Mouse (Mus musculus) gastrocnemius, postnatal 25 days (tissue): Measurements from ENCODE around the gene Gm17657. TPM values are rescaled to one million over a fixed set of nuclear protein-coding genes. Genes with fewer than 3 reads are reported as not detected.
"Not testable (repeated sequence)": the region's sequence is repeated elsewhere in the genome, so short reads cannot be mapped to it uniquely, and the experiment has no call there.

ENCODE experiments used
- DNase-seq: peaks from one replicate; pipeline ENCODE4 v3.0.0; 2022
- total RNA-seq, 2 experiments: library from RNA; stranded (reverse); gene quantifications; 1 replicate in 1 of 2; 2 replicates in 1 of 2; pipeline ENCODE4 v1.2.3; 2021

The Gm17657 gene
- total RNA-seq, 2 experiments from 2014 or later = not detected

DNA sequence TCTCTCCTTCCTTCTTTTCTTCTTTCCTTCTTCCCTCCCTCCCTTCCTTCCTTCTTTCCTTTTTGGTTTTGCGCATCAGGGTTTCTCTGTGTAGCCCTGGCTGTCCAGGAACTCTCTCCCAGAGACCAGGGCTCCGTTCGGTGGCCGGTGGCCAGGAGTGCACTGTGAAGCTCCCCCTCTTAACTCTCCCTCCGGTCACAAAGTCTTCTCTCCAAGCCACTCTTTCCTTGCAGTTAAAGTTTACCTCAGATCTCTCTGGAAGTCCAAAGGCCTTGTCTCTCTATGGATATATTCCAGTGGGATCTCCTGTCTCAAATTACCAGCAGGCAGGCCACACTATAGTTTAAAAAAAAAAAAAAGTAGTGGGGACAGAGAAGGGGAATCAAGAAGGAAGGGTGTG lies 4.2 kb downstream of the Gm17657 start:
- DNase-seq = no peak

DNA sequence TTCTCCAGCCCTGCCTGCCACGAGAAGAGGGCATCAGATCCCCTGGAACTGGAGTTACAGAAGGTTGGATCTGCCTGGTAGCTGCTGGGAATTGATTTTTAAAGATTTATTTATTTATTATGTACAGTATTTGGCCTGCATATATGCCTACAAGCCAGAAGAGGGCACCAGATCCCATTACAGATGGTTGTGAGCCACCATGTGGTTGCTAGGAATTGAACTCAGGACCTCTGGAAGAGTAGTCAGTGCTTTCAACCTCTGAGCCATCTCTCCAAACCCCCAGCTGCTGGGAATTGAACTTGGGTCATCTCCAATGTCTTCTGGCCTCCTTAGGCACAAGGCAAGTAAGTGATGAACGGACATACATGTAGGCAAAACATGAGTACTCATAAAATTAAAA lies 5.4 kb downstream of the Gm17657 start:
- DNase-seq = no peak

DNA sequence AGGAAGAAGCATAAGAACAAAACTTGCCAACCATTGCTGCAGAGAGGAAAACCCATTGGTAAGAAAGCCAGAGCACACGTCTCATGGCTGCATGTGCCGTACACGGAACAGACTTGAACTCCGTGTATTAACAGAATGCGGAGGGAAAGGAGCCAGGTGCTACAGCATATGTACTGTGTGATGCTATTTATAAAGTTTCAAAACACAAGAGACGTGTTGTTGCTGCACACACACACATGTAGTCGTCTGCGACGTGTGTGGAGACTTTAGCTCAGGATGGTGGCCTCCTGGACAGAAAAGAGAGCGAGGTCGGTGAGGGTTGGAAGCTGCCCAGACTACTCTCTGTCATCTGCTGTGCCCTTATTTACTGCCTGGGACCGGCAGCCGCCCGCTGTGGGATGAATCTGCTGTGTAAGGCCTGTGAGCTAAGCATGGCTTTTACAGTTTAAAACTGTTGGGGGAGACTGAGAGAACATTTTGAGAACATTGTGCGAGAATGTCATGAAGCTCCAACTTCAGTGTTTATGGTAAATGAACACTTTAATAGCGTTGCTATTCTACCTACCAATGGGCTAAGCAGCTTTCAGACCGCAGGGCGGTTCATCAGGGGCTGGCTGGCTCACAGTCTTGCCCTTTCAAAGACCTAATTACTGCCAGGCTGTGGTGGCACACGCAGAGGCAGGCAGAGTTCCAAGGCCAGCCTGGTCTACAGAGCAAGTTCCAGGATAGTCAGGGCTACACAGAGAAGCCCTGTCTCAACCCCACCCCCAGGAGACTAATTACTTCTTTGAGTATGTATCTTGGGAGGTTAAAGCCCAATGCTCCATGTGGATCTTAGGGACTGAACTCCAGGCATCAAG lies 6.4 kb downstream of the Gm17657 start:
- DNase-seq = no peak

DNA sequence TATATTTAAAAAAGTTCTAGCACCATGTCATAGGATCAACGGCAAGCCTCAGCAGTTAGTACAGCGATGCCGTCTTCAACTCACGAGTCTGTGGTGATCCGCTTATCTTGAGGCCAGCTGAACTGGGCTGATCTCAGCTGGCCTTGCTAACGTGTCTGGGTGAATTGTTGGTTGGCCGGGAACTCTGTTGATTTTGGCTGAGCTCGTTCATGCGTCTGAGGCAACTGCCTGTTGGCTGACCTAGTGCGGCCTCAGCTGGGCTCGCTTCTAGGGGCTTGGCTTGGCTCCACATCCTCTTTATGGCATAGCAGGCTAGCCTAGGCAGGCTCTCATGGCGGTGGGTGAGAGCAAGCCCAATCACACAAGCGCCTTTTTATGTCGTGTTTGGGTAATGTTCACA lies 8.0 kb downstream of the Gm17657 start:
- peak; percentile 83 for DNase-seq

DNA sequence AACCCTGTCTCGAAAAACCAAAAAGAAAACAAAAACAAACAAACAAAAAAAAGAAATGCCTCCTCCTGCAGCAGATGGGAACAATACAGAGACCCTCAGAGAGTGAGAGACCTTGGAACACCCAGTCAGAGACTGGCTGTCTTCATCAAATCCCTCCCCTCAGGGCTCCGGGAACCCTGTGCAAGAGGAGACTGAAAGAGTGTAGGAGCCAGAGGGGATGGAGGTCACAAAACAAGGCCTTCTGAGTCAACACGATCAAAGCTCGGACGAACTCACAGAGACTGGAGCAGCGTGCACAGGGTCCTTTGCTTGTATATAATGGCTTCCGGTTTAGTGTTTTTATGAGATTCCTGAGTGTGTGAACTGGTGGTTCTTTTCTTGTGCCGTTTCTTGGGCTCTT lies 9.0 kb downstream of the Gm17657 start:
- no peak for DNase-seq

DNA sequence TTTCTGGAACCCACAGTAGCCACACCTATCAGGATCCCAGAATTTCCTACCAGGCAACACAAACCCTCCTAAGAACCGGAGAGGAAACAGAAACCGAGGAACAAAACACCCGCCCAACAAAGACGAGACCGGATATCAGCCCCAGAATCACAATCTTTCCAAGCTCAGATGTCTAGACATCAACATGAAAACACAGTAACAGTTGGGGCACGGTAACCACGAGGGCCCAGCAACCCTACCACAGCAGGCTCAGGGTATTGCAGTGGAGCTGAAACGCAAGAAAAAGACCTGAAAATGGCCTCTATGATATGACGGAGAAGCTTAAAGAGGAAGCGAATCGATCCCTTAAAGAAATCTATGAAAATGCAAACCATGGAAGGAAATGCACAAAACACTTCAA lies 15.6 kb downstream of the Gm17657 start:
- no peak for DNase-seq

DNA sequence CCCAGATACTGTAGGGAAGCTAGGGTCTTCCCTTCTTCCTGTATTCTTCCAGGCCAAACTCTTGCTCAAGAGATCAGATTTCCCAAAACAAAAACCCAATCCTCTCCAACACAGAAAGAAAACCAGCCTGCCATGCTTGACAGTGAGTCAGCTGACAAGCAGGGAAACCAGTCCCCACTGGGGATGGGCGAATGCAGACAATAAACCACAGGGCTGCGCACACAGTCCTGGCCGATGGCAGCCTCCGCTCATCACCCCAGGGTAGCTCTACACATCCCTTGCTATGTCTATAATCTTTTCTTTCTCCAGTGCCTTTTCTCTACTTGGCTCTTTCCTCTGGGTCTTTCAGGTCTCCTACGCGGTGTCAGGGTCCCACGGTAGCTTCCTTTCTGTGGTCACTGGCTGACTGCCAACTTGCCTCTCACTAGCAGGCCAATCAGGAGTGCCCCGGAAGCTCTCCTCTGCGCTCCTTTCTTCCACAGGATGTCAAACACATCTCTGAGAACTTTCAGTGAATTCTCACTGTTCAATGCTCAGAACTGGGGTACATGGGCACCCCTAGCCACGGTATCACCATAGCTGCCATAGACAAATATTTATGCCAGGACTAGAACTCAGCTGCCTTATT lies 17.6 kb downstream of the Gm17657 start:
- no peak for DNase-seq

DNA sequence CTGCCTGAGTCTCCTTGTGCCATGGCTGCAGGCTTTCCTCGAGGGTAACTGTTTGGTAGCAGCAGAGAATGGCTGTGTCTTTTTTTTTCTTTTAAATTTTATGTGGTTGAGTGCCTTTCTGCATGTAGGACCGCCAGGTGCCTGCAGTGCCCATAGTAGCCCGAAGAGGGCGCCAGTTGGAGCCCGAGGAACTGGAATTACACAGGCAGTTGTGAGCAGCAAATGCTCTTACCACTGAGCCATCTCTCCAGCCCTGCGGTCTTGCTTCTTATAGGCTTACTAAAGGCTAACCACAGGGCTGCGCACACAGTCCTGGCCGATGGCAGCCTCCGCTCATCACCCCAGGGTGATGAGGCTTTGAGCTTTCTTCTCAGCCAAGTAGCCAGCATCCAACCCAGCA lies 18.2 kb downstream of the Gm17657 start:
- DNase-seq = no peak

DNA sequence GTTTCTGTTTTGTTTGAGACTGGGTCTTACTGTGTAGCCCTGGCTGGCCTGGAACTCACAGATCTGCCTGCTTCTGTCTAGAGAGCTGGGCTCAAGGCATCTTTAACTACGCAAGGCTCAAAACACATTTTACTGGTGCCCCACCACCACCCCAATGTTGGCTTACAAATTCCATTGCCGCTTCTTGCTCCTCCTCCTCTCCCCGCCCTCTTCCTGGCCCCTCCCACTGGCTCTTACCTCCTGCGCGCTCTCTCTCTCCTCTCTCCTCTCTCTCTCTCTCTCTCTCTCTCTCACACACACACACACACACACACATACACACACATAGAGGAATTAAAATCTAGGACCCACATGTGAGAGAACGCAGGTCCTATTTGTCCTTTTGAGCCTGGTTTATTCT lies 18.9 kb downstream of the Gm17657 start:
- DNase-seq = no peak

DNA sequence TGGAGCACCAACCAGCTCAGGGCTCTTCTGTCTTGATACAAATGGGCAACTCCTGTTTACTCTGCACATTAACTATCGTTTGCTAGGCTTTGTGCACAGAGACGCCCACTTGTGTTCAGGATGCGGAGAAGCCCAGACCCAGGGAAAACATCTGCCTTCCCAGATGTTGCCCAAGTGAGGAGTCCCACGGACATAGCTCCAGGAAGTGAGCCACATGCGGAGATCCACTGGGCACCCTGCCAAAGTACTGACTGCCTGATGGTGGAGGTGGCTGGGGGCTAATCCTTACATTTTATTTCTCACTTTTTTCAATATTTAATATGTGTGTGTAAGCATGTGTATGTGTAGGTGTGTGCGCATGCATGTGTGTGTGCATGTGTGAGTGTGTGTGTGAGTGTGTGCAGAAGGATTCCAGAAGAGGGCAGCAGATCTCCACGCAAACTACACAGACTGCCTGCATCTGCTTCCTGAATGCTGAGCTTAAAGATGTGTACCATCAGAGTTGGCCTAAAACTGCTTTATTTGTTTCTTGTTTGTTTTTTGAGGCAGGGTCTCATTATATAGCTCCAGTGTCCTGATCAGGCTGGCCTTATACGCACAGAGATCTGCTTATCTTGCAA lies 20.8 kb downstream of the Gm17657 start:
- DNase-seq = no peak

DNA sequence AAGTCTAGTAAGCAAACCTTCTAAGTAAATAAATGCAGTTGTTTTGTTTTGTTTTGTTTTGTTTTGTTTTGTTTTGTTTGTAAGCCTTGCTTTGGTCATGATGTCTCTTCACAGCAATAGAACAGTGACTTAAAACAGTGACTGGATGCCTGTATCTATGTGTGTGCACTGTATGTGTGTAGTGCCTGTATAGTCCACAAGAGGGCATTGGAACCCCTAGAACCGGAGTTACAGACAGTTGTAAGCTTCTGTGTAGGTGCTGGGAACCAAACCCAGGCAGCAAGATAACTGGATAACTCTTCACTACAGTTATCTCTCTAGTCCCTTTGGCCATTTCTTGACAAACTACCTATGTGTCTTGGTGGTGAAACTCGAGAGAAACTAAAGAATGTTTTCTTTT lies 23.8 kb downstream of the Gm17657 start:
- no peak for DNase-seq

DNA sequence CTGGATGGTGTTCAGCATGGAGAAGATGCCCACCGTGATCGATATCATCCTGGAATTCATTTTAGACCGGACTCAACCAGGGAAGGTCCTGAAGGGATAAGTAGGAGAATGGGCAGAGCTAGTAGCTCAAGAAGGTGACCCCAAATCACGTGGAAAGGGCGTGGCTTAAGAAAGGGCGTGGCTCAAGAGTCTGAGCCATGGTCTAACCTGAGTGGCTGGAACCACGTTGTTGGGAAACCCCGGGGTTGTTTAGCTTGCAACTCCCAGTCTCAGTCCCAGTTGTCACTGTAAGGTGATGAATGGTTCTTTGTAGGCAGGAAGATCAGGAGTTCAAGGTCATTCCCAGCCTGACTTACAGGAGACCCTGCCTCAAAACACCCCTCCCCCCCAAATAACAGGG lies 29.7 kb downstream of the Gm17657 start:
- no peak for DNase-seq

DNA sequence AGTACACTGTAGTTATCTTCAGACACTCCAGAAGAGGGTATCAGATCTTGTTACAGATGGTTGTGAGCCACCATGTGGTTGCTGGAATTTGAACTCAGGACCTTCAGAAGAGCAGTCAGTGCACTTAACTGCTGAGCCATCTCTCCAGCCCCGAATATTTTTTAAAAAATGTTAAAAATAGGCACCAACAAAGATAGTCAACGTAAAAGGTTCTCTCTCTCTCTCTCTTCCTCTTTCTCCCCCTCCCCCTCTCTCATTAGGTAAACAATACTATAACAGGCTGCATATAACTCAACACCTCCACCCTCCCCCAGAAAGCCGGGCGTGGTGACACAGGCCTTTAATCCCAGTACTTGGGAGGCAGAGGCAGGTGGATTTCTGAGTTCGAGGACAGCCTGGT lies 30.8 kb downstream of the Gm17657 start:
- DNase-seq = not testable (repeated sequence)

DNA sequence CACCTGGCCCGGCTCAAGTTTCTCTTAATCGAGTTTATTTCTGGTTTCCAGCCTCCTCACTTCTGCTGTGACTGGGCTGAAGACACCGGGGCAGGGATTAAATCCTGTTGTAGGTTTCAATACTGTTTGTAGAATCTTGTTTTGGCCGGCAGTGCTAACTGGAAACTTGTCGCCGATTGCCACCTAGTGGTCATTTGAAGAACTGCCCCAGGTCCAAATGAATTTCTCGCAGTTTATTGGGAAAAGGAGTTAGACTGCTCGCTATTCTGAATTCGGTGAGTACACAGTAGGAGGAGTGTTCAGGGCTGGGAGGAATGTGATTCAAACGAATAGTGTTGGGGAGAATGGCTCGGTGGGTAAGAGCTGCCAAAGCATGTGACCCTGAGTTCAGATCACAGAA lies 35.0 kb downstream of the Gm17657 start:
- DNase-seq = peak; percentile 53

DNA sequence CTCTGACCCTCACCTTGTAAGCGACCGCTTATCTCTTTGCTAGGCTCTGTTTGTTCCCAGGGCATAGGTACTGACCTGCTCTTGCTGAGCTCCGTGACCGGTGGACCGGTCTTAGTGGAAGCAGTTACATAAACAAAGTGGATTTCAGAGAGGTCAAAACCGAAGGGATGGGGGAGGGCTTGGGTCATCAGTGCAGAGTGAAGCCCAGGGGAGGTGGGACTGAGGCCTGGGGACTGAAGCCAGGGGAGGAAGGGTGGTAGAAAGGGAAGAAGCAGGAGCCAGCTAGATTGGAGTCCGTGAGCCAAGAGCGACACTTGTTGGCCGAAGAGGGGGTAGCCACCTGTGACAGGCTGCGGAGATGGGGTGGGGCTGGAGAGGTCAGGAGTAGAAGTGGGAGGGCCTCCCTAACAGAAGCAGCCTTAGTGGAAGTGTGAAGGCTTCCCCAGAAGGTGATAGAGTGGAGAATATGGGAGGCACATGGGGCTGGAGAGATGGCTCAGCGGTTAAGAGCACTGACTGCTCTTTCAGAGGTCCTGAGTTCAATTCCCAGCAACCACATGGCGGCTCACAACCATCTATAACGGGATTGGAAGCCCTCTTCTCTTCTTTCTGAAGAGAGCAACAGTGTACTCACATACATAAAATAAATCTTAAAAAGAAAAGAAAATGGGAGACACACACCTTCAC lies 36.3 kb downstream of the Gm17657 start:
- peak; percentile 28 for DNase-seq

DNA sequence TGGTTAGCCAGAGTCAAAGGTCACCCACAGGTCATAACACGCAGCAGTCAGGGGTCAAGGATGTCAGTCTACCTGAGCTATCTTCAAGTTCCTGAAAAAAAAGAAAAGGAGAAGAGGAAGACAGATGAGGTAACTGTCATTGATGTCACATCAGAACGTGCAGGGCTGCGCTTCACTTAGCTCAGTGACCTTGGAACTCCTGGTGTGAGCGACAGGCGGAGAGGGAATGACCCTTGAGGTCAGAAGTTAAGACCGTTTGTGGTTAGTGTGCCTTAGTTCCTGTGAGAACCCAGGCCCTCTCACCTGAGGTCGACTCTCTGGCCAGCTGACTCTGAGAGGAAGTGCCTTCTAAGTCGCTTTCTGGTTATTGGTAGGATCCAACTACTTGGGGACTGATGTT lies 38.7 kb downstream of the Gm17657 start:
- DNase-seq = no peak

DNA sequence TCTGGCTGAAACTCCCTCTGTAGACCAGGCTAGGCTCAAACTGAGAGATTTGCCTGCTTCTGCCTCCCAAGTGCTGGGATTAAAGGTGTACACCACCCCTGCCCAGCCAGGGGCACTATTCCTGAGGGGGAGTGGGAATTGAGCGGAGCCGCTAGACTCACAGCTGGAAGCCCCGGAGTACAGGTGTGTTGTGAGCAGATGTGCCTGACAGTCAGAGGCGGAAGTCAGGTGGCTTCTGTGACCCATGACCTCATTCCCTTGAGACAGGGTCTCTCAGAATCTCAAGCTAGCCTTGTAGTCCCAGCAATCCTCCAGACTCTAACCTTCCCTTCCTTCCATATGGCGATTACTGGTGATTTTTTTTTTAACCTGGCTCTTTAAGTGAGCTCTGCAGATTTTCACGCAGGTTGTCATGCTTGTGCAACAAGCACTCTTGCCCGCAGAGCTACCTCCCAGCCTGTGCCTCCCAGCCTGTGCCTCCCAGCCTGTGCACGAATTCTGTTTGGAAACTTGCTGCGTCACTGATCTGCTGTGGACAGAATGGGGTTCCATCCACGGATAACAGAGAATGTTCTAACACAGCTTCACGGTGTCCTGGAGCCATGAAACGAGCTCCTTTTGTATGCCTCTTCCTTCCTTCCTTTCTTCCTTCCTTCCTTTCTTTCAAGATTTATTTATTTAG lies 40.4 kb downstream of the Gm17657 start:
- DNase-seq = no peak

DNA sequence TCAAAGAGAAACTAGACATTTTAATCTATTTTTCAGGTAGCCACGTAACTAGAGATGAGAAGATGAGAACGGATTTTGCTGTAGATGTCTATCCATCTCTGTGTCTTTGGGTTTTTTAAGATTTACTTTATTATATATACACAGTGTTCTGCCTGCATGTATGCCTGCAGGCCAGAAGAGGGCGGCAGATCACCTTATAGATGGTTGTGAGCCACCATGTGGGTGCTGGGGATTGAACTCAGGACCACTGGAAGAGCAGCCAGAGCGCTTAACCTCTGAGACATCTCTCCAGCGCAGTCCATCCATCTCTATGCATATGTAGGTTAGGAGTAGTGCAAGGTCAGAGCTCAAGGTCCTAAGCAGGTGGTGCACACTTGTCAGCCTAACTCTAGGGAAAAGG lies 45.7 kb downstream of the Gm17657 start:
- DNase-seq = no peak

DNA sequence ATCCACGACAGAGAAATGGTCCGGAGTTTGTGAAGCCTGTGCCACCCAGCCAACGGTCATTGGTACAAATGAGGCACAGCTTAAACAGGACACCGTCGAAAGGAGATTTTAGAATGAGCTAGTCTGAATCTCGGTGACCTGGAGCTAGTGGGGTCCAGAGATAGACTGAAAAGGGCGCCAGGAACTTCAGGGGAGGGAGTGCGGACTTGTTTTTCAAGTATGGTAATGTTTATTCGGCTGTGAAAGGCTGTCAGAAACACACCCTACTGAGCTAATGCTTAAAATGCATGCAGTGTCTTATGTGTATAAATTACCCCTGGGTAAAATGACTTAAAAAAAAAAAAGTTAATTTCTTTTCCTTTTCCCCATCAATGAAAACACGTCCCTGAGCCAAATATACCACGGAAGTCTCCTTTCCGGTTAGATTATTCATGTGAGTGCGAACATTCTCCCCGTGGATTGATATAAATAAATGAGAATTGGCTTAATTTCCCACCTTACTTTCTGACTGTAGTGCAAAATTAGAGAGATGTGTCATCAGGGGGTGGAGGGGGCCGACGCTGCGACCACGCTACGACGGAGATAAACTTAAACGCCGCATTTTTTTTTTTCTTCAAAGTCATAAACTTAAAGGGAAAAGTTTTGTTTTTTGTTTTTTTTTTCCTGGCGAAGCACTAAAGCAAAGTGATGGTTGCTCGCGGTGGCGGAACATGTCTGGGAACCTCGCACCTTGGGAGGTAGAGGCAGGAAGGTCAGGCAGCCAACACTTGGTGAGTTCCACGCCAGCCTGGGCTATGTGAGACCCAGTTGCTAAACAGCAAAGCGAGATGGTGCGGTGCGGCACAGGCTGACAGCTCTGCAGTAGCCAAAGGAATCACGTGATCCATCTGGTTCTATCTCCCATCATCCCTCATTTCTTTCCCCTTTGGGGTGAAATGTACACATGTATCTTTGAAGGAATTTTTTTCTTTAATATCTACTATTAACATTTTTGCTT lies 46.5 kb downstream of the Gm17657 start:
- no peak for DNase-seq

DNA sequence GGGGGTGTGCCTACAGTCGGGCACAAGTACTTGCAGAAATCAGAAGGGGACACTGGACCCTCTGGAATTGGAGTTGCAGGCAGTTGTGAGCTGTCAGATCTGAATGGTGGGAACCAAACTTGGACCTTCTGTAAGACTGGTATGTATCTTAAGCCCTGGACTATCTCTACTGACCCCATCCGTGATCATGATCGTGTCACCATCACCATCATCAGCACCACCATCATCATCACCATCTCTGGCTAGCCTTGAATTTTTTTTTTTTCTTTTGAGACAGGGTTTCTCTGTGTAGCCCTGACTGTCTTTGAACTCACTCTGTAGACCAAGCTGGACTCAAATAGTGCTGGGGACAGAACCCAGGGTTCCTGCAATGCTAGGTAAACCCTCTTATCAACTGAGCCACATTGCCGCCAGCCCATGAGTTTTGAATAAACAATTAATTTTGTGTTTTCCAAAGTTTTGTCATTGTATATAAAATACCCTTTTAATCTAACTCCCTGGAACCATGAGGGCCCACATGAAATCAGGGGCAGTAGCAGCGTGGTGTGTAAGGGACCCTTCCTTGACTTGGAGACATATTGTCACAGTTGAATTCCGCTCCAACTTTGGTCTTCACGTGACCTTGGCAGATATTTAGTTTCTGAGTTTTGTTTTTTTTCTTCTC lies 47.3 kb downstream of the Gm17657 start:
- DNase-seq = no peak
